Mouse (Mus musculus): ENCODE data around the gene Gm4491.

The Gm4491 gene

GRCm38 (mm10) chr14:57115823-57116544, at the start of gene Gm4491:
Gene Gm4491 (minus strand): TSS chr14:57115883.
- DNase-seq (ENCODE audit: low read depth, low spot score): peak; percentile 12

- no peak for DNase-seq (ENCODE audit: low read depth, low spot score)
These were observed 46.1 kb upstream of the Gm4491 start for GRCm38 (mm10) chr14:57161833-57162232.

GRCm38 (mm10) chr14:57161201-57161600, 45.5 kb upstream of the Gm4491 start:
- DNase-seq (ENCODE audit: low read depth, low spot score): no peak

DNA sequence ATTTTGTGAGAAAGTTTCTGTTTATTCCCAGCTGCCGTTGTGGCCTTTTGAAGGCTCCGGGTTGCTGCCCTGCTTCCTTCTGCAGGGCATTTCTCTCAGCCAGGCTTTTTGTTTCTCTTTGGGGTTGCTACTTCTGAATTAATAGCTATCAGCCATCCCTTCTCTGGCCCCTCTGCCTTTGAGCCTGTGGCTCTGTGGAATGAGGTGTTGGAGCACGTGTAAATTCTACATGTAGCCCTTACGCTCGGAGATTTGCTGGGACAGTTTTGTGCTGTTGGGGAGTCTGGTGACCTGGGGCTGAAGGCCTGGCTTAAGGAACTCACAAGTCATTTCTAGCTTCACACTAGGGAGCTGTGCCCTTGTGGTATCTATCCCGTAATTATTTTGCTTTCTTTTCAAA, 39.2 kb upstream of the Gm4491 start:
- DNase-seq (ENCODE audit: low read depth, low spot score): no peak

DNA sequence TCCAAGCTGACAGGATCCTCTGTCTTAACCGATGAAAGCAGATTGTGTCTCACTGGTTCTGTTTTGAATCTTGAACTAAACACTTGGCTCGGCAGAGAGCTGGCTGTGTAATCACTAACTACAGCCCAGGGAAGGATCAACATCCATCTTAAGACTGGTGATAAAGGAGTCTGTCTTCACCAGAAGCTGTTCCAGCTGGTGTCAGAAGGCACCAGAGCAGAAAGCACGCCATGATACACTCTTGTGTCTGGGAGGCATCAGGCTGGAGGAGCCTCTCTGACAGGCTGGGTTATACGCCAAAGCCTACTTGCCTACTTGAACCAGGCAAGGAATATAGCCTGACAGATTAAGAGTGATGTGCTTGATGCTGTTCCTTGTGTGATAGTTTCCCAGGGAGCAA, 30.1 kb upstream of the Gm4491 start:
- DNase-seq (ENCODE audit: low read depth, low spot score): no peak

- DNase-seq (ENCODE audit: low read depth, low spot score): no peak
These were observed 19.6 kb upstream of the Gm4491 start for GRCm38 (mm10) chr14:57135265-57135664.

- DNase-seq (ENCODE audit: low read depth, low spot score): no peak
These were observed 17.5 kb upstream of the Gm4491 start, which contains the start of gene Gjb6 for GRCm38 (mm10) chr14:57133161-57133661. Gene Gjb6 (minus strand): TSS chr14:57133611.

DNA sequence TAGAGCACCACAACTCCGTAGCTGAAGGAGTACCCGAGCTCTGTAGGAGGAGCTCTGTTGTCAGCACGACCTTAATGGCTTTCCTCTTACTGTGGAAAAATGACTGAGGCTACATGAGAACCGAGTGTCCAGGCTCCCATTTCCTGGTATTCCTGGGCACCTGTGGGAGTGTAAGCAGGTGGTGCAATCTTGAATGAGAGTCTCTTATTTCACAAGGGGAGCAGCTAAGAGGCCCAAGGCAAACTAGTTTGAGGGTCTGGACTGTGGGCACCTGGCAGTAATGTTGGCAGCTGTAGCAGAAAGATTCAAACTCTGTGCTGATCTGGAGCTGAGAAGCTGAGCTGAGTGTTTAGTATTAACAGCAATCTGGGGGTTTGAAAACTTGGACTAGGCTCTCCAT, 11.7 kb upstream of the Gm4491 start:
- DNase-seq (ENCODE audit: low read depth, low spot score): no peak

DNA sequence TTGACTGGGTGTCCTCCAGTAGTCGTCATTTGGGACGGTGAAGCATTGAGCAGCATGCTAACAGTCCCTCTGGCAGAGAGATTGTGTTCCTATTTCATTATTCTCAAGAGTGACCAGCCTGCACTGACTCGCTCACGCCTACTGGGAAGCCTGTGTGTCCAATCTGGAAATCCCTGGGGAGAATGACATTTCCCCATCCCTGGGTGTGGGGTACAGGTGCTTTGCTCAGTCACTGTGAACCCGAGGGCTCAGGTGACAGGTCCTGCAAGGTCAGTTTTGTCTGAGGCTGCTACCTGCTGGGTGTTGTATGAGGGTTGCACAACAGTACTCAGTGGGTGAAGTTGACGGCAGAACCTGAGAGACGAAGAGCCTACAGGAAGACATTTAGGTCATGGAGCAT, 6.6 kb upstream of the Gm4491 start:
- DNase-seq (ENCODE audit: low read depth, low spot score): no peak

DNA sequence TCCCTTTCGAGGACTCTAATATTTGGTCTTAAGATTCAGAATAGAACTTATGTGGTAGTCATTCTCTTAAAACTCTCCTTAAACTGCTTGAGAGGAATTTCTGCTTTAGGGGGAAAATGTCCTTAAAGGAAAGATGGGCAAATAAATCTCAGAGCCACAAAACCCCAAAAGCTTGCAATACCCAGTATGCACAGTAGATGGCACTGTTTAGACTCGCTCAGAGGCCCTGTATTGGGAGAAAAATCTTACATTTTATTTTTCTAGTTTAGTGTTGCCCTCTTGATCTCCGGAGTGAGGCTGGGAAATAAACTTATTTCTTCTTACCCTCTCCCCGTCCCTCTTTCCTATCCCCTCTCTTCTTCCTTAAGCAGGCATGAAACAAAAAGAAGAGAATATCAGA, 6.5 kb downstream of the Gm4491 start:
- peak; percentile 51 for DNase-seq (ENCODE audit: low read depth, low spot score)

GRCm38 (mm10) chr14:57107916-57108315, 7.8 kb downstream of the Gm4491 start:
- DNase-seq (ENCODE audit: low read depth, low spot score): no peak

- no peak for DNase-seq (ENCODE audit: low read depth, low spot score)
These were observed 8.6 kb downstream of the Gm4491 start for GRCm38 (mm10) chr14:57107091-57107490.

- no peak for DNase-seq (ENCODE audit: low read depth, low spot score)
These were observed 10.0 kb downstream of the Gm4491 start for GRCm38 (mm10) chr14:57105721-57106120.

- no peak for DNase-seq (ENCODE audit: low read depth, low spot score)
These were observed 10.6 kb downstream of the Gm4491 start for GRCm38 (mm10) chr14:57105111-57105510.

DNA sequence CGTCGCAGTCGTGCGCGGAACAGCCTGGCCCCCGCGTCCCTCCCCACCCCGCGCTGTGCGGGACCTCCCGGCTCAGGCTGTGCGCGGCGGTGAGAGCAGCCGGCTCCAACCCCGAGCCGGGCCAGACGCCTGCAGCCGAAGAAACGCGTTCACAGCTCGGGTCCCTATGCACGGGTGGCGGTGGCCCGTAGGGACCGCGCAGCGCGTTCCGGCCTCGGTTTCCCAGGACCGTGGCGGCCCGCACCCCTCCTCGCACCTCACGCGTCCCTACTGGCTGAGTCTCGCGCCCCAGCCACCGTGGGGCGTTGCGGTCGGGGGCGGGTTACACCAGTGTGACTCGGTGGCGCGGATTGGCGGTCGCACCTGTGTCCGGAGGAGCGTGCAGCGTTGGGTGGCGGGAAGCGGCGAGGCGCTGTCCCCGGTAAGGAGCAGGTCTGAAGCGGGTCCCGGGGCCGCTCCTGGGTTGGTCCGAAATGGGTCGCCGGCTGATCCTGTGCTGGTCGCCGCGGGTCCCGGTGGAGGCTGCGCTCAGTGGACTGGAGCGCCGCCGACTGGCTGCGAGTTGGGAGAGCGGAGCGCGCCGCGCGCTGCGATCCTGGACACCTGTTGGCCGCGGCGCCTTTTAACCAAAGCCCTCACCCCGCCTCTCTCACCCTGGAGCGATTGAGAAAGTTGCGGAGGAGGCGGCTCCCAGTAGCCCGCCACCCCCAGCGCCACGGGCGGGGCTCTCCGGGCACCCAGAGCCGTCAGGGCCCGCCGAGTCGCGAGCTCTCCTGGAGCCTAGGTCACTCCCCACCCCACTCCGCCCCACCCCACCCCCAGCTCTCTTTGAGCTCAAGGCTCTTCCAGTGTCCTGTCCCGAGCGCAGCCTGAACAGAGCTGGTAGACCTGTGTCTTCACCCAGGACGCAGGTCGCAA, 11.3 kb downstream of the Gm4491 start, which contains the start of gene Gjb2:
TSS of gene Gjb2 (minus strand) at position 597 of the 918 bp plus-strand sequence.
- peak; percentile 60 for DNase-seq (ENCODE audit: low read depth, low spot score)

DNA sequence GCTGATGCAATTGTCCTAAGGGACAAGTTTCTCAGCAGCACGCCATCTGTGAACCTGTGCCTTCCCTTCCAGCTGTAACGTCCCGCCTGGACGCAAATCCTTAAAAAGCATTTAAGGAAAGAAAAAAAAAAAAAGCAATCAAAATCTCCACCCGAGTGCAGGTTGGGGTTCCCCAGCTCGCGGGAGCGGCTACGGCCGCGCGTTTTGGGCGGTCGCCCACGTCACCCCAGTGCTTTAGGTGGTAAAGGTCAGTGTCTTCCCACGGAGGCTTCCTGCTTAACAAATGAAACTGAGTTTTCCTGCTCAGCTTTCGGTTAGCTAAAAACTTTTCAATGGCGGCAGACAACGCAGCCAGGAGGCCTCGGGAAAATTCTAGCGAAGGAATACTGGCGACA, 12.0 kb downstream of the Gm4491 start:
- DNase-seq (ENCODE audit: low read depth, low spot score): peak; percentile 14

DNA sequence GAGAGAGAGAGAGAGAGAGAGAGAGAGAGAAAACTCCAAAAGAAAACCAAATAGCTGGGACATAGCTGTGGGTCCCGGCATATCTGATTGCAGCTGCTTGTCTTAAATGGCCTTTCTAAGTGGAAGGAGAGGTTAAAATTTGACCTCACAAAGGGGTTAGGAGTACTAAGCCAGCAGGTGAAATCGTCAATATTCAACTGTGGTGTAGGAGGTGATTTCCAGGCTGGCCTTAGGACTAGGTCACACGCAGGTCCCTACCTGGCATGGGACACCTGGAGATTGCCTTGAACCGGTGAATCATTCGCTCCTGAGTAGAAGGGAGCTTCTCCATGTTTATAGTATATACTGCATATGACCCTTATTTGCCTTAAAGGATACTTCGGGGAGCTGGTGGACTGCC, 12.6 kb downstream of the Gm4491 start:
- no peak for DNase-seq (ENCODE audit: low read depth, low spot score)

- DNase-seq (ENCODE audit: low read depth, low spot score): no peak
These were observed 14.1 kb downstream of the Gm4491 start for GRCm38 (mm10) chr14:57101623-57102022.

DNA sequence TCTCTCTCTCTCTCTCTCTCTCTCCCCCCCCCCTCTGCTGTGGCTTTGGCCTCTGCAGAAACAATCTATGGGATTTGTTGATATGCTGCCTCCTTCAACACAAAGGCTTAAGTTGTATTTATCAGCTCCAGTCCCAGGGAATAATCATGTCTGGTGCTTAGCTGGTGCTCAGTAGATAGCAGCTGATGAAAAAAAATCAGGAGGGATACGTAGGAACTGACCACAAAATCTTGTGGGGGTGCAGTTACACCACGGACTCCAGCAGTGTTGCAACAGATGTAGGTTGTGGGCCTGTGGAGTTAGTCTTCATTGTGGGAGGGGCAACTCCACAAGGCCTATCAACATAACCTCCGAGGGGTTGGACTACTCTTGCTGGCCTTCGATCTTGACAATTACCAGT, 19.8 kb downstream of the Gm4491 start:
- DNase-seq (ENCODE audit: low read depth, low spot score): no peak

DNA sequence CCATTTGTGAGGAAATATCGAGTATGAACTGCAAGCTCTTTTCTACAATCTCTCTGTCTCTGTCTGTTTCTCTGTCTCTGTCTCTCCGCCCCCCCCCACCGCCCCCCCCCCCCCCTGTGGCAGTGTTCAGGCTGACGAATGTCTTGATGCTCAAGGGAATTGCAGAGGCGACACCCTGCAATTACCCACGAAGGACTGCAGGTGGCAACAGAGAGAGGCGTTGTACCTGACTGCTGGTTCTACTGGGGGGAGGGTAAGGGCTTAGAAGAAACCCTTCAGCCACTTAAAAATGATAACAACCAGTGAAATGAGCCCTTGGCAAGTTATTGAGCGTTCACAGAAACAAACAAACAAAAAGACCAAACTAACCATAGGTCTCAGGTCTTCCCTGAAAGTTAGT, 22.7 kb downstream of the Gm4491 start:
- peak; percentile 83 for DNase-seq (ENCODE audit: low read depth, low spot score)

- no peak for DNase-seq (ENCODE audit: low read depth, low spot score)
These were observed 25.7 kb downstream of the Gm4491 start for GRCm38 (mm10) chr14:57090001-57090400.

- no peak for DNase-seq (ENCODE audit: low read depth, low spot score)
These were observed 26.6 kb downstream of the Gm4491 start for GRCm38 (mm10) chr14:57089107-57089506.

Measured in ES-CJ7 (cell line).